Comparison of ENCODE assay signal across 8 mouse cellular contexts in the genomic region with DNA sequence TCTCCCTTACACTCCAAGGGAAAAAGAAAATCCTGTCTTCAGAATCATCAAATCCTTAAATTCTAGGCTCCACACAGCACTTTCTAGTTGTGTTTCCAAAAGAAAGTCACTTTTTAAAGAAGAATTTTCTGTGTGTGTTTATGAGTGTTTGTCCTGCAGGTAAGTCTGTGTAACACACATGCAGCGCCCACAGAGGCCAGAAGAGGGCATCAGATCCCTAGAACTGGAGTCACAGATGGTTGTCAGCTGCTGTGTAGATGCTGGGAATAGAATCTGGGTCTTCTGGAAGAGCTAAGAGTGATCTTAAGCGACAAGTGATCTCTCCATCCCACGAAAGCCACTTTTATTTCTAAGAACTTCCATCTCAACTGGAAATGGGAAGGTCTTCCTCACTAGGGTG. TPM values are rescaled to one million over a fixed set of nuclear protein-coding genes. Genes with fewer than 3 reads are reported as not detected.
DNase-seq lines count a peak whose midpoint lies in the region; ATAC-seq and TF ChIP-seq lines count a peak whose summit lies in the region.

No protein-coding gene starts in this region.

- no peak overlapping the region for H3K9ac ChIP-seq in stomach, postnatal 0 days (ENCODE audit: low read length)

- no peaks in the 10 kb centered on the region for H3K9me3 ChIP-seq in stomach, postnatal 0 days (ENCODE audit: control insufficient read depth, low read length)

- H3K4me2 ChIP-seq in stomach, postnatal 0 days (replicated peaks; ENCODE audit: low read depth) = no peak overlapping the region

- TF ChIP-seq CTCF in left cerebral cortex, adult 2 months (IDR thresholded peaks at IDR 0.05) = peak; percentile 43
- TF ChIP-seq CTCF in stomach, postnatal 0 days (IDR thresholded peaks at IDR 0.05; ENCODE audit: low read depth) = peak; percentile 65

- peaks cover 6% of the 10 kb centered on the region for H3K4me1 ChIP-seq in stomach, postnatal 0 days (replicated peaks; ENCODE audit: control insufficient read depth, insufficient read depth)

- intact Hi-C loops in left cerebral cortex, adult 2 months (cut with DNase I) = loop anchor here (1.0 to 10.0 kb wide), 5 partner anchors 57 to 394 kb away; no protein-coding TSS in a partner anchor
- intact Hi-C loops in left cerebral cortex, postnatal 25 days (cut with DNase I) = loop anchor here (1.0 to 5.0 kb wide), 3 partner anchors 59 to 394 kb away; partner anchors contain the start of gene Bmf

- no peak for ATAC-seq in stomach, postnatal 0 days (ENCODE audit: low FRiP score, low TSS enrichment)

- H3K36me3 ChIP-seq in stomach, postnatal 0 days (ENCODE audit: control insufficient read depth, insufficient read depth, low read length) = no peaks in the 10 kb centered on the region

- H3K4me3 ChIP-seq in left cerebral cortex, adult 2 months = no peak overlapping the region
- no peak overlapping the region for H3K4me3 ChIP-seq in stomach, postnatal 0 days (ENCODE audit: low read depth, low read length)

- no peak for DNase-seq in left cerebral cortex, adult 2 months (ENCODE audit: extremely low spot score in 1 of 2, low spot score in 2 of 2)
- DNase-seq in left cerebral cortex, postnatal 25 days (ENCODE audit: low spot score in 2 of 2) = no peak
- peak; percentile 56 for DNase-seq in NIH3T3 (ENCODE audit: low read depth)
- peak; percentile 35 to 67 for DNase-seq in kidney, postnatal 36 days
- DNase-seq in stomach, postnatal 0 days (ENCODE audit: low spot score) = peak; percentile 43
- DNase-seq in right cerebral cortex, postnatal 36 days (ENCODE audit: low spot score in 2 of 2) = no peak
- DNase-seq in layer of hippocampus, postnatal 14 days (ENCODE audit: low spot score in 2 of 2) = no peak
- DNase-seq in frontal cortex, postnatal 14 days (ENCODE audit: low spot score in 2 of 2) = no peak

- no peak for TF ChIP-seq EP300 in stomach, postnatal 0 days (optimal IDR thresholded peaks at IDR 0.05)

- WGBS in stomach, postnatal 0 days = 72% methylated on average over 3 of the region's 3 CpGs

- no peak overlapping the region for H3K27ac ChIP-seq in left cerebral cortex, adult 2 months
- no peak overlapping the region for H3K27ac ChIP-seq in stomach, postnatal 0 days (replicated peaks)

- H3K27me3 ChIP-seq in stomach, postnatal 0 days (ENCODE audit: control insufficient read depth, insufficient read depth, low read length) = no peaks in the 10 kb centered on the region

RNA-seq across cellular contexts. Expression of gene Srp14, which starts 8.3 kb away (rescaled TPM):
- total RNA-seq in left cerebral cortex, adult 2 months (2021) = 100 to 1,000 TPM; 155 to 157 TPM
- 100 to 1,000 TPM; 153 to 154 TPM for total RNA-seq in left cerebral cortex, postnatal 25 days (2021)
- polyA plus RNA-seq in stomach, postnatal 0 days (2015; fragmentation: Nextera tagmentation; extraction: Ambion mirVana) = 175 and 180 TPM in 2 replicates
- 100 to 1,000 TPM; 169 to 184 TPM for total RNA-seq in layer of hippocampus, postnatal 14 days (2021)

Comparison
In these comparisons a context has a peak if more than half of its experiments do, and no peak if none do; other contexts are left out.
1. DNase-seq: peak in NIH3T3 (single experiment), kidney, postnatal 36 days (2 of 2) and stomach, postnatal 0 days (single experiment); none in left cerebral cortex, adult 2 months (0 of 2), left cerebral cortex, postnatal 25 days (0 of 2), right cerebral cortex, postnatal 36 days (0 of 2), layer of hippocampus, postnatal 14 days (0 of 2) and frontal cortex, postnatal 14 days (0 of 2).